Comparison of ENCODE assay signal across 21 mouse cellular contexts in genomic region chr6:99746275-99746674, GRCm38 (mm10). TPM values are rescaled to one million over a fixed set of nuclear protein-coding genes. Genes with fewer than 3 reads are reported as not detected.
"Had no signal": no experiment of that assay in that cellular context is flagged by ENCODE, and none has a peak within 500 bp of the region (broad histone marks: within the 10 kb centered on the region; RNA-seq: fewer than 3 reads in every experiment).

No protein-coding gene starts in this region.

- ATAC-seq: liver, postnatal 0 days; lung, postnatal 0 days had no signal

- H3K27ac ChIP-seq: liver, embryonic 15.5 days; lung, embryonic 15.5 days; macrophage; midbrain, embryonic 12.5 days; neural tube, embryonic 12.5 days; stomach, embryonic 15.5 days had no signal

- H3K4me2 ChIP-seq: liver, embryonic 15.5 days; lung, embryonic 15.5 days; midbrain, embryonic 12.5 days; neural tube, embryonic 12.5 days; stomach, embryonic 15.5 days had no signal

- H3K36me3 ChIP-seq: liver, embryonic 15.5 days; lung, embryonic 15.5 days; midbrain, embryonic 12.5 days; neural tube, embryonic 12.5 days; stomach, embryonic 15.5 days had no signal

- H3K4me3 ChIP-seq: liver, embryonic 15.5 days; lung, embryonic 15.5 days; megakaryocyte, embryonic 14.5 days; midbrain, embryonic 12.5 days; neural tube, embryonic 12.5 days; stomach, embryonic 15.5 days had no signal

- DNase-seq: liver, postnatal 0 days; lung, adult 2 months; lung, postnatal 14 days; lung, postnatal 36 days; midbrain, embryonic 14.5 days; right cerebral cortex, postnatal 14 days; thymus, adult 18-20 months; thymus, postnatal 14 days; thymus, postnatal 36 days had no signal

- H3K9ac ChIP-seq: liver, embryonic 15.5 days; liver, postnatal 0 days; lung, embryonic 15.5 days; midbrain, embryonic 12.5 days; neural tube, embryonic 12.5 days; stomach, embryonic 15.5 days had no signal

- H3K9me3 ChIP-seq: liver, embryonic 15.5 days; lung, embryonic 15.5 days; megakaryocyte, embryonic 14.5 days; midbrain, embryonic 12.5 days; neural tube, embryonic 12.5 days; stomach, embryonic 15.5 days had no signal

- H3K27me3 ChIP-seq: liver, embryonic 15.5 days; lung, embryonic 15.5 days; midbrain, embryonic 12.5 days; neural tube, embryonic 12.5 days; stomach, embryonic 15.5 days had no signal

- H3K4me1 ChIP-seq: liver, embryonic 15.5 days; lung, embryonic 15.5 days; megakaryocyte, embryonic 14.5 days; midbrain, embryonic 12.5 days; neural tube, embryonic 12.5 days; stomach, embryonic 15.5 days had no signal

RNA-seq across cellular contexts. Expression of gene Prok2, which starts 20.1 kb away (rescaled TPM):
- total RNA-seq: monocyte, adult 5-6 weeks had no signal
- polyA plus RNA-seq: lung, adult 2 months; macrophage; midbrain, embryonic 12.5 days; neural tube, embryonic 12.5 days; neural tube, embryonic 14.5 days; spleen, adult 2 months had no signal

RNA-seq across cellular contexts. Expression of gene Gpr27, which starts 53.8 kb away (rescaled TPM):
- total RNA-seq: monocyte, adult 5-6 weeks; neutrophil, adult 5-6 weeks had no signal
- polyA plus RNA-seq: macrophage had no signal
